Mouse (Mus musculus): Measurements from ENCODE around the gene Tuba8. TPM values are rescaled to one million over a fixed set of nuclear protein-coding genes. Genes with fewer than 3 reads are reported as not detected.

The Tuba8 gene
- 0.44 and 0.68 TPM in 2 replicates for polyA plus RNA-seq (2015; fragmentation: Nextera tagmentation; extraction: Ambion mirVana)

- H3K27ac ChIP-seq (ENCODE audit: low read length): no peak within 1 kb of the TSS
- peaks cover 25% of the 10 kb centered on the region for H3K27me3 ChIP-seq (replicated peaks; ENCODE audit: control insufficient read depth, insufficient read depth, low read length)
- ATAC-seq: peak; percentile 69
- H3K4me3 ChIP-seq (ENCODE audit: low read length): peak within 1 kb of the TSS; percentile 44
- no peaks in the 10 kb centered on the region for H3K36me3 ChIP-seq (ENCODE audit: control insufficient read depth, insufficient read depth, low read length)
- peaks cover 15% of the 10 kb centered on the region for H3K4me1 ChIP-seq (ENCODE audit: control insufficient read depth, insufficient read depth, low read length)
- no peak within 1 kb of the TSS for H3K9ac ChIP-seq (ENCODE audit: low read depth, low read length)
- WGBS: 5% methylated on average over 30 of the region's 30 CpGs
- H3K9me3 ChIP-seq (ENCODE audit: control insufficient read depth, low read length): no peaks in the 10 kb centered on the region
- H3K4me2 ChIP-seq (ENCODE audit: low read depth, low read length): peak within 1 kb of the TSS; percentile 87
These were observed at the start of gene Tuba8 for GRCm38 (mm10) chr6:121210149-121210925. TSS of gene Tuba8 (plus strand) at chr6:121210696.

GRCm38 (mm10) chr6:121162616-121163015 is 47.9 kb upstream of the Tuba8 start:
- ATAC-seq: no peak
- 54% methylated on average over 12 of the region's 12 CpGs for WGBS
- no peak overlapping the region for H3K4me2 ChIP-seq (ENCODE audit: low read depth, low read length)
- H3K27ac ChIP-seq (ENCODE audit: low read length): no peak overlapping the region
- peaks cover 28% of the 10 kb centered on the region for H3K4me1 ChIP-seq (ENCODE audit: control insufficient read depth, insufficient read depth, low read length)
- no peak overlapping the region for H3K4me3 ChIP-seq (ENCODE audit: low read length)
- H3K36me3 ChIP-seq (ENCODE audit: control insufficient read depth, insufficient read depth, low read length): no peaks in the 10 kb centered on the region
- H3K27me3 ChIP-seq (replicated peaks; ENCODE audit: control insufficient read depth, insufficient read depth, low read length): no peaks in the 10 kb centered on the region
- no peaks in the 10 kb centered on the region for H3K9me3 ChIP-seq (ENCODE audit: control insufficient read depth, low read length)
- H3K9ac ChIP-seq (ENCODE audit: low read depth, low read length): no peak overlapping the region

- peak overlapping the region; percentile 32; the same call in 1 of the 2 replicates for H3K9ac ChIP-seq (ENCODE audit: low read depth, low read length)
- H3K36me3 ChIP-seq (ENCODE audit: control insufficient read depth, insufficient read depth, low read length): no peaks in the 10 kb centered on the region
- H3K4me3 ChIP-seq (ENCODE audit: low read length): no peak overlapping the region
- no peaks in the 10 kb centered on the region for H3K9me3 ChIP-seq (ENCODE audit: control insufficient read depth, low read length)
- ATAC-seq: peak; percentile 92
- peak overlapping the region; percentile 57 for H3K27ac ChIP-seq (ENCODE audit: low read length)
- H3K27me3 ChIP-seq (replicated peaks; ENCODE audit: control insufficient read depth, insufficient read depth, low read length): no peaks in the 10 kb centered on the region
- 21% methylated on average over 10 of the region's 10 CpGs for WGBS
- peaks cover 18% of the 10 kb centered on the region for H3K4me1 ChIP-seq (ENCODE audit: control insufficient read depth, insufficient read depth, low read length)
- peak overlapping the region; percentile 35 for H3K4me2 ChIP-seq (ENCODE audit: low read depth, low read length)
These were observed 44.4 kb upstream of the Tuba8 start for GRCm38 (mm10) chr6:121166098-121166552.

- Histone ChIP-seq H3K9me3 (ENCODE audit: control insufficient read depth, low read length) (no peaks in the 10 kb centered on the region), H3K9ac (ENCODE audit: low read depth, low read length) (no peak overlapping the region), H3K27me3 (replicated peaks; ENCODE audit: control insufficient read depth, insufficient read depth, low read length) (no peaks in the 10 kb centered on the region), H3K27ac (ENCODE audit: low read length) (no peak overlapping the region), H3K36me3 (ENCODE audit: control insufficient read depth, insufficient read depth, low read length) (no peaks in the 10 kb centered on the region), H3K4me2 (ENCODE audit: low read depth, low read length) (no peak overlapping the region), H3K4me3 (ENCODE audit: low read length) (no peak overlapping the region), H3K4me1 (ENCODE audit: control insufficient read depth, insufficient read depth, low read length) (peaks cover 14% of the 10 kb centered on the region)
- no peak for ATAC-seq
- 73% methylated on average over 7 of the region's 7 CpGs for WGBS
These were observed 43.0 kb upstream of the Tuba8 start for GRCm38 (mm10) chr6:121167381-121167975.

- ATAC-seq: no peak
- WGBS: 70% methylated on average over 6 of the region's 6 CpGs
- Histone ChIP-seq H3K9me3 (ENCODE audit: control insufficient read depth, low read length) (no peaks in the 10 kb centered on the region), H3K27me3 (replicated peaks; ENCODE audit: control insufficient read depth, insufficient read depth, low read length) (no peaks in the 10 kb centered on the region), H3K9ac (ENCODE audit: low read depth, low read length) (no peak overlapping the region), H3K27ac (ENCODE audit: low read length) (no peak overlapping the region), H3K4me1 (ENCODE audit: control insufficient read depth, insufficient read depth, low read length) (peaks cover 6% of the 10 kb centered on the region), H3K36me3 (ENCODE audit: control insufficient read depth, insufficient read depth, low read length) (no peaks in the 10 kb centered on the region), H3K4me2 (ENCODE audit: low read depth, low read length) (no peak overlapping the region), H3K4me3 (ENCODE audit: low read length) (no peak overlapping the region)
These were observed 39.4 kb upstream of the Tuba8 start for GRCm38 (mm10) chr6:121171102-121171501.

- no peaks in the 10 kb centered on the region for H3K9me3 ChIP-seq (ENCODE audit: control insufficient read depth, low read length)
- no peaks in the 10 kb centered on the region for H3K36me3 ChIP-seq (ENCODE audit: control insufficient read depth, insufficient read depth, low read length)
- peak overlapping the region; percentile 20; the same call in 1 of the 2 replicates for H3K9ac ChIP-seq (ENCODE audit: low read depth, low read length)
- WGBS: 42% methylated on average over 5 of the region's 5 CpGs
- ATAC-seq: no peak
- H3K27ac ChIP-seq (ENCODE audit: low read length): no peak overlapping the region
- H3K4me2 ChIP-seq (ENCODE audit: low read depth, low read length): no peak overlapping the region
- H3K4me3 ChIP-seq (ENCODE audit: low read length): no peak overlapping the region
- H3K4me1 ChIP-seq (ENCODE audit: control insufficient read depth, insufficient read depth, low read length): peaks cover 11% of the 10 kb centered on the region
- no peaks in the 10 kb centered on the region for H3K27me3 ChIP-seq (replicated peaks; ENCODE audit: control insufficient read depth, insufficient read depth, low read length)
These were observed 37.0 kb upstream of the Tuba8 start for GRCm38 (mm10) chr6:121173471-121173870.

GRCm38 (mm10) chr6:121174761-121175160 is 35.7 kb upstream of the Tuba8 start:
- no peak for ATAC-seq
- Histone ChIP-seq H3K4me3 (ENCODE audit: low read length) (no peak overlapping the region), H3K36me3 (ENCODE audit: control insufficient read depth, insufficient read depth, low read length) (no peaks in the 10 kb centered on the region), H3K4me1 (ENCODE audit: control insufficient read depth, insufficient read depth, low read length) (peaks cover 11% of the 10 kb centered on the region), H3K27ac (ENCODE audit: low read length) (no peak overlapping the region), H3K9me3 (ENCODE audit: control insufficient read depth, low read length) (no peaks in the 10 kb centered on the region), H3K9ac (ENCODE audit: low read depth, low read length) (no peak overlapping the region), H3K27me3 (replicated peaks; ENCODE audit: control insufficient read depth, insufficient read depth, low read length) (no peaks in the 10 kb centered on the region), H3K4me2 (ENCODE audit: low read depth, low read length) (no peak overlapping the region)
- 93% methylated on average over 6 of the region's 6 CpGs for WGBS

GRCm38 (mm10) chr6:121176011-121176730 is 34.3 kb upstream of the Tuba8 start:
- Histone ChIP-seq H3K27me3 (replicated peaks; ENCODE audit: control insufficient read depth, insufficient read depth, low read length) (no peaks in the 10 kb centered on the region), H3K4me1 (ENCODE audit: control insufficient read depth, insufficient read depth, low read length) (peaks cover 11% of the 10 kb centered on the region), H3K4me2 (ENCODE audit: low read depth, low read length) (peak overlapping the region; percentile 42), H3K9ac (ENCODE audit: low read depth, low read length) (0 out of 2 replicates have a peak overlapping the region, but pooled peaks have one; percentile 34), H3K27ac (ENCODE audit: low read length) (peak overlapping the region; percentile 90), H3K9me3 (ENCODE audit: control insufficient read depth, low read length) (no peaks in the 10 kb centered on the region), H3K4me3 (ENCODE audit: low read length) (peak overlapping the region; percentile 15; the same call in 1 of the 2 replicates), H3K36me3 (ENCODE audit: control insufficient read depth, insufficient read depth, low read length) (no peaks in the 10 kb centered on the region)
- peak; percentile 63 for ATAC-seq
- 31% methylated on average over 14 of the region's 14 CpGs for WGBS

- Histone ChIP-seq H3K9ac (ENCODE audit: low read depth, low read length) (0 out of 2 replicates have a peak overlapping the region, but pooled peaks have one; percentile 34), H3K36me3 (ENCODE audit: control insufficient read depth, insufficient read depth, low read length) (no peaks in the 10 kb centered on the region), H3K4me1 (ENCODE audit: control insufficient read depth, insufficient read depth, low read length) (peaks cover 11% of the 10 kb centered on the region), H3K4me3 (ENCODE audit: low read length) (no peak overlapping the region), H3K4me2 (ENCODE audit: low read depth, low read length) (peak overlapping the region; percentile 42), H3K9me3 (ENCODE audit: control insufficient read depth, low read length) (no peaks in the 10 kb centered on the region), H3K27me3 (replicated peaks; ENCODE audit: control insufficient read depth, insufficient read depth, low read length) (no peaks in the 10 kb centered on the region), H3K27ac (ENCODE audit: low read length) (peak overlapping the region; percentile 90)
- no peak for ATAC-seq
- 53% methylated on average over 4 of the region's 4 CpGs for WGBS
These were observed 33.8 kb upstream of the Tuba8 start for GRCm38 (mm10) chr6:121176731-121177098.
